Mouse (Mus musculus) large intestine, adult 2 months (tissue): ENCODE results near the gene Cox7c. TPM values are rescaled to one million over a fixed set of nuclear protein-coding genes. Genes with fewer than 3 reads are reported as not detected.
"Not testable (repeated sequence)": the region's sequence is repeated elsewhere in the genome, so short reads cannot be mapped to it uniquely, and the experiment has no call there.

Experiments
- DNase-seq: peaks from one replicate; pipeline ENCODE4 v3.0.0-alpha.2; 2012; ENCODE audit warnings: low read depth, low spot score
- WGBS: fragments of 180-500 bp; shearing (Covaris S2); methylation state at CpG from one replicate; pipeline ENCODE4 v1.1.7; 2018; 5-methylcytosine and 5-hydroxymethylcytosine counted together
- polyA plus RNA-seq: library from polyadenylated mRNA; depleted of rRNA; stranded (reverse); fragments of >200 nt; gene quantifications from 2 replicates; pipeline ENCODE4 v1.2.3, GENCODE M21; 2012; rRNA removed

Gene Cox7c
- 710 and 786 TPM in 2 replicates for polyA plus RNA-seq

DNA sequence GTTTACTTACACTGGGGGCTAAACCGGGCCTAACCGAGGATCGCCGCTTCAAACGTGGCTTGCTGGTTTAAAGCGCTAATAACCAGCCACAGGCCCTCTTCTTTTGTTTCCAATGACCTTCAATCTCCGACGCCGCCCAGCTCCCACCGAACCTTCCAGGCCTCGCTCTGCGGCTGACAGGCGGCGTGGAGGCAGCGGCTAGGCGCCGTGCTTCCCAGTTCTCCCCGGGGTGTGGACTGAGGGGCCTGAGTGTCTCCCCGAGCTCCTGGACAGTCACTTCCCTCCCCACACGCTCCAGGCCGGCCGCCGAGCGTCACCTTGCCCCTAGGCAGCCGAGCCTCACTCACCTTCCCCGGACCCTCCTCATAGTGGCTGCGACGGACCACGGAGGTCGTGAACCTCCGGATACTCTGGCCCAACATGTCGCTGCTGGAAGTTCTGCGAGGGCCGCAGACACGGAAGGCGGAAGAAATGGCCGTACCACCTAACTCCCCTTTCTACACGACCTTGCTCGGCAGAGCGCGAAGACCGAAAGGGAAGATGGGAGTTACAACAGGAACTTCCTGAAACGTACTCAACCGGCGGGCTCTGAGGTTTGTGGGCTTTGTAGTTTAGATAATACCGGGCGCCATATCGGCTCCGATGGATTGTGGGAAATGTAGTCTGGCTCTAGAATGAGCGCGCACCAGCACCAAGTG, at the start of gene Cox7c:
Gene Cox7c (minus strand): TSS at position 651 of the 698 bp plus-strand sequence.
- peak; percentile 86 for DNase-seq
- under 1% methylated on average over 51 of the region's 51 CpGs for WGBS

DNA sequence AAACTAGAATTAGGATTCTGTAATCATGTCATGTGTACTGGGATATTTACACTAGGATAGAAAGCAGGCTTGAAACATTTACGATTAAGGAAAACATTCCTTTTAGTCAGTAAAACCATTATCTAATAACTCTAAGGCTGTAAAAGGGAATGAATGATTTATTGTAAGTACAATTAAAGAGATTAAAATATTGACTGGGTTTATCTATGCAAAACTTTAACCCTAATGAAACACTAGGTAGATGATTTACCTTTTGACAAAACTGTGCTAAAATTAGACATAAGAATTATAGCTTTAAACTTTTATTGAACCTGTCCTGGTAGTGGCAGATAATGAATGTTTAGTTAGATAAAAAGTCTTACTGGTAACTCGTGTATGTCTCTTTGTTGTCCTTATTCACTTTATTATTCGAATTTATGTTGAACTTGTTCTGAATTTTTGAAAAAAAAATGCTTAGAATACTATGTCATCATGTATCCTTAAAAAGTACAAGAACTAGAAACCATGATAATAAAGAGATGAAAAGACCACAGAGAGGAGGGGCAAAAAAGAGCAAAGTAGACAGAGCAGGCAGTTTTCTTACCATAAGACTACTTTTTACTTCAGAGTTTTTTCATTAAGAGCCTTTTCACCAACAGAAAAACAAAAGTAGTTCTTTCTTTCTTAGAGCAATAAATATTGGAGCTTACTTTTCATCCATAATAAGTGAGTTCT, 21.5 kb upstream of the Cox7c start:
- DNase-seq, result no peak
- WGBS, result 14% methylated on average over 3 of the region's 3 CpGs

DNA sequence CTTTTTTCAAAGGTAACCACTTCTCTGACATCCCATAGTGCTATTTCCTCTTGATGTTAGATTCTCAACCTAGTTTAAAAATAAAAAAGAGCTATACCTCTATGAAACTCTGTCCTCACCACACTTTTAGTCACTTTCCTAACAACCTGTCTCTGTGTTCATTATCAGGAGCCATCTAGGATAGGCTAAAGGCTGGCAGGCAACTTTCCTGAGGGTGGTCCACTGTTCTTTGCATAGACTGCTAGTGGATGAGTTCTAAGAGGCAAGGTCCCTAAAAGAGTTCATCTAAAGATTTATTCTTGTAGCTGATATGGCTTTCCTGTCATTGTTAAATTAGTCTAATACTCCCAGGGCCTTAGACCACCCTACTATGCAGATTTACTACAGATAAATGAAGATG, 20.8 kb upstream of the Cox7c start:
- DNase-seq, result no peak

GRCm38 (mm10) chr13:86054091-86054490, 7.4 kb upstream of the Cox7c start:
- DNase-seq, result not testable (repeated sequence)
- WGBS, result 17% methylated on average over 8 of the region's 8 CpGs

- DNase-seq, result no peak
- WGBS, result 75% methylated on average over 7 of the region's 7 CpGs
Measured at GRCm38 (mm10) chr13:86004907-86005675, 41.6 kb downstream of the Cox7c start.
